Mouse (Mus musculus) retina, postnatal 1 day (tissue): ENCODE data around the gene Smad6.

Source experiments
- DNase-seq: peaks from one replicate; pipeline ENCODE4 v3.0.0-alpha.2; 2012

Smad6 gene

GRCm38 (mm10) chr9:63958337-63959030 is 63.4 kb downstream of the Smad6 start:
- DNase-seq, result peak; percentile 95

- no peak for DNase-seq
Measured at GRCm38 (mm10) chr9:63957647-63958185, 64.1 kb downstream of the Smad6 start.

GRCm38 (mm10) chr9:63956052-63956451 is 65.8 kb downstream of the Smad6 start:
- peak; percentile 90 for DNase-seq

- DNase-seq, result no peak
Measured at GRCm38 (mm10) chr9:63953691-63954090, 68.2 kb downstream of the Smad6 start.

GRCm38 (mm10) chr9:63952591-63952990 is 69.3 kb downstream of the Smad6 start:
- DNase-seq, result no peak

- DNase-seq, result peak; percentile 85
Measured at GRCm38 (mm10) chr9:63950357-63950756, 71.5 kb downstream of the Smad6 start.

GRCm38 (mm10) chr9:63949393-63949792 is 72.5 kb downstream of the Smad6 start:
- DNase-seq, result no peak

GRCm38 (mm10) chr9:63942608-63942982 is 79.3 kb downstream of the Smad6 start:
- DNase-seq, result no peak

GRCm38 (mm10) chr9:63941747-63942607 is 79.9 kb downstream of the Smad6 start:
- no peak for DNase-seq

GRCm38 (mm10) chr9:63936256-63936655 is 85.6 kb downstream of the Smad6 start:
- no peak for DNase-seq

- DNase-seq, result no peak
Measured at GRCm38 (mm10) chr9:63933068-63933467, 88.8 kb downstream of the Smad6 start.

GRCm38 (mm10) chr9:63927340-63928049 is 94.4 kb downstream of the Smad6 start:
- peak; percentile 84 for DNase-seq

- no peak for DNase-seq
Measured at GRCm38 (mm10) chr9:63926377-63926776, 95.5 kb downstream of the Smad6 start.

GRCm38 (mm10) chr9:63923190-63923717 is 98.6 kb downstream of the Smad6 start:
- peak; percentile 37 for DNase-seq

- no peak for DNase-seq
Measured at GRCm38 (mm10) chr9:63919708-63920107, 102.2 kb downstream of the Smad6 start.

GRCm38 (mm10) chr9:63919001-63919555 is 102.8 kb downstream of the Smad6 start:
- DNase-seq, result no peak

- DNase-seq, result peak; percentile 86
Measured at GRCm38 (mm10) chr9:63918245-63918644, 103.6 kb downstream of the Smad6 start.

GRCm38 (mm10) chr9:63916441-63916840 is 105.4 kb downstream of the Smad6 start:
- DNase-seq, result no peak

GRCm38 (mm10) chr9:63915976-63916375 is 105.9 kb downstream of the Smad6 start:
- DNase-seq, result peak; percentile 67

- DNase-seq, result no peak
Measured at GRCm38 (mm10) chr9:63914944-63915343, 106.9 kb downstream of the Smad6 start.

- DNase-seq, result no peak
Measured at GRCm38 (mm10) chr9:63912051-63912450, 109.8 kb downstream of the Smad6 start.

- peak; percentile 84 for DNase-seq
Measured at GRCm38 (mm10) chr9:63909618-63910017, 112.2 kb downstream of the Smad6 start.

- no peak for DNase-seq
Measured at GRCm38 (mm10) chr9:63904543-63904942, 117.3 kb downstream of the Smad6 start.
